In genomic region chr4:43427501-43428179, GRCm38 (mm10) we compare ENCODE assay signal across 10 mouse cellular contexts. TPM values are rescaled to one million over a fixed set of nuclear protein-coding genes. Genes with fewer than 3 reads are reported as not detected.
A peak's percentile ranks its signal among the peaks of the same experiment; 100 is the strongest.
DNase-seq lines count a peak whose midpoint lies in the region; ATAC-seq lines count a peak whose summit lies in the region.
"Had no signal": no experiment of that assay in that cellular context is flagged by ENCODE, and none has a peak within 500 bp of the region (broad histone marks: within the 10 kb centered on the region; RNA-seq: fewer than 3 reads in every experiment).

No protein-coding gene starts in this region.

- no peak overlapping the region for H3K4me3 ChIP-seq in kidney, embryonic 15.5 days (replicated peaks)
- H3K4me3 ChIP-seq in hindbrain, embryonic 12.5 days: no peak overlapping the region
- H3K4me3 ChIP-seq in neural tube, embryonic 13.5 days: no peak overlapping the region

- H3K27ac ChIP-seq in kidney, embryonic 15.5 days: no peak overlapping the region
- H3K27ac ChIP-seq in hindbrain, embryonic 12.5 days: no peak overlapping the region
- H3K27ac ChIP-seq in neural tube, embryonic 13.5 days (replicated peaks): peak overlapping the region; percentile 33; the same call in 1 of the 2 replicates
- H3K27ac ChIP-seq: macrophage had no signal

- no peak for DNase-seq in kidney, adult 8-10 months
- DNase-seq in Muller cell, postnatal 12 days (ENCODE audit: inconsistent ontology term): no peak
- DNase-seq in frontal cortex, postnatal 25 days (ENCODE audit: low spot score in 2 of 2): no peak
- no peak for DNase-seq in testis, postnatal 10 days (ENCODE audit: low spot score)
- DNase-seq: cerebellum, adult 11-12 months had no signal

- H3K36me3 ChIP-seq in kidney, embryonic 15.5 days: peaks cover 40% of the 10 kb centered on the region
- peaks cover 43% of the 10 kb centered on the region for H3K36me3 ChIP-seq in hindbrain, embryonic 12.5 days
- peaks cover 48% of the 10 kb centered on the region for H3K36me3 ChIP-seq in neural tube, embryonic 13.5 days

- peak overlapping the region; percentile 48 for H3K4me2 ChIP-seq in kidney, embryonic 15.5 days
- no peak overlapping the region; the same call in 1 of the 2 replicates for H3K4me2 ChIP-seq in hindbrain, embryonic 12.5 days (replicated peaks)
- no peak overlapping the region for H3K4me2 ChIP-seq in neural tube, embryonic 13.5 days

- H3K9ac ChIP-seq in kidney, embryonic 15.5 days: no peak overlapping the region
- peak overlapping the region; percentile 41; the same call in 1 of the 2 replicates for H3K9ac ChIP-seq in hindbrain, embryonic 12.5 days
- peak overlapping the region; percentile 36; the same call in 1 of the 2 replicates for H3K9ac ChIP-seq in neural tube, embryonic 13.5 days

- H3K9me3 ChIP-seq in kidney, embryonic 15.5 days (replicated peaks): no peaks in the 10 kb centered on the region
- no peaks in the 10 kb centered on the region for H3K9me3 ChIP-seq in hindbrain, embryonic 12.5 days (replicated peaks)
- no peaks in the 10 kb centered on the region for H3K9me3 ChIP-seq in neural tube, embryonic 13.5 days

- no peak for ATAC-seq in kidney, embryonic 15.5 days (replicated peaks; ENCODE audit: low FRiP score)
- peak; percentile 84 for ATAC-seq in activated CD4-positive, CD25-positive, alpha-beta regulatory T cell, adult 4 months
- ATAC-seq in hindbrain, embryonic 12.5 days (ENCODE audit: low FRiP score): no peak
- ATAC-seq in neural tube, embryonic 13.5 days (ENCODE audit: low read depth): no peak

- peaks cover 58% of the 10 kb centered on the region for H3K27me3 ChIP-seq in kidney, embryonic 15.5 days
- peaks cover 72% of the 10 kb centered on the region for H3K27me3 ChIP-seq in hindbrain, embryonic 12.5 days
- H3K27me3 ChIP-seq in neural tube, embryonic 13.5 days: peaks cover 48% of the 10 kb centered on the region

- WGBS in kidney, embryonic 15.5 days: 27% methylated on average over 23 of the region's 23 CpGs
- 24% methylated on average over 23 of the region's 23 CpGs for WGBS in hindbrain, embryonic 12.5 days
- WGBS in neural tube, embryonic 13.5 days: 21% methylated on average over 23 of the region's 23 CpGs

- H3K4me1 ChIP-seq in kidney, embryonic 15.5 days: peaks cover 41% of the 10 kb centered on the region
- peaks cover 30% of the 10 kb centered on the region for H3K4me1 ChIP-seq in hindbrain, embryonic 12.5 days
- H3K4me1 ChIP-seq in neural tube, embryonic 13.5 days (replicated peaks): peaks cover 40% of the 10 kb centered on the region

RNA-seq across cellular contexts. Expression of gene Fam166b, which starts 1.3 kb away (rescaled TPM):
- polyA plus RNA-seq in kidney, embryonic 15.5 days (2015; fragmentation: Nextera tagmentation; extraction: Ambion mirVana): 0.27 and 0.44 TPM in 2 replicates
- not detected for polyA plus RNA-seq in activated CD4-positive, CD25-positive, alpha-beta regulatory T cell, adult 4 months (2017; shearing (Covaris generic))
- polyA plus RNA-seq in hindbrain, embryonic 12.5 days (2016; fragmentation: Nextera tagmentation; extraction: Ambion mirVana): 1.3 TPM in 1 of 2 replicates, not detected in the other
- 0.32 and 0.59 TPM in 2 replicates for polyA plus RNA-seq in neural tube, embryonic 13.5 days (2015; fragmentation: Nextera tagmentation; extraction: Ambion mirVana)
- polyA plus RNA-seq: macrophage had no signal

RNA-seq across cellular contexts. Expression of gene Tesk1, which starts 14.1 kb away (rescaled TPM):
- 5.9 and 7.4 TPM in 2 replicates for polyA plus RNA-seq in kidney, embryonic 15.5 days (2015; fragmentation: Nextera tagmentation; extraction: Ambion mirVana)
- polyA plus RNA-seq in activated CD4-positive, CD25-positive, alpha-beta regulatory T cell, adult 4 months (2017; shearing (Covaris generic)): 1 to 10 TPM in 1 of 2 experiments, under 1 TPM in 1; 0.48 to 1.1 TPM
- polyA plus RNA-seq in hindbrain, embryonic 12.5 days (2016; fragmentation: Nextera tagmentation; extraction: Ambion mirVana): 15.7 and 16.2 TPM in 2 replicates
- polyA plus RNA-seq in neural tube, embryonic 13.5 days (2015; fragmentation: Nextera tagmentation; extraction: Ambion mirVana): 10.8 and 14.4 TPM in 2 replicates

RNA-seq across cellular contexts. Expression of gene Cd72, which starts 26.8 kb away (rescaled TPM):
- polyA plus RNA-seq in kidney, embryonic 15.5 days (2015; fragmentation: Nextera tagmentation; extraction: Ambion mirVana): 3.0 and 4.3 TPM in 2 replicates
- 10 to 100 TPM; 63.4 to 67.4 TPM for polyA plus RNA-seq in activated CD4-positive, CD25-positive, alpha-beta regulatory T cell, adult 4 months (2017; shearing (Covaris generic))
- polyA plus RNA-seq in hindbrain, embryonic 12.5 days (2016; fragmentation: Nextera tagmentation; extraction: Ambion mirVana): 2.0 and 3.8 TPM in 2 replicates
- 2.8 and 3.7 TPM in 2 replicates for polyA plus RNA-seq in neural tube, embryonic 13.5 days (2015; fragmentation: Nextera tagmentation; extraction: Ambion mirVana)

RNA-seq across cellular contexts. Expression of gene Rusc2, which starts 45.9 kb away (rescaled TPM):
- polyA plus RNA-seq in kidney, embryonic 15.5 days (2015; fragmentation: Nextera tagmentation; extraction: Ambion mirVana): 11.7 and 14.1 TPM in 2 replicates
- not detected for polyA plus RNA-seq in activated CD4-positive, CD25-positive, alpha-beta regulatory T cell, adult 4 months (2017; shearing (Covaris generic))
- 55.0 and 68.9 TPM in 2 replicates for polyA plus RNA-seq in hindbrain, embryonic 12.5 days (2016; fragmentation: Nextera tagmentation; extraction: Ambion mirVana)
- polyA plus RNA-seq in neural tube, embryonic 13.5 days (2015; fragmentation: Nextera tagmentation; extraction: Ambion mirVana): 74.5 and 79.3 TPM in 2 replicates

RNA-seq across cellular contexts. Expression of gene Sit1, which starts 55.9 kb away (rescaled TPM):
- polyA plus RNA-seq in kidney, embryonic 15.5 days (2015; fragmentation: Nextera tagmentation; extraction: Ambion mirVana): not detected in 2 replicates
- polyA plus RNA-seq in activated CD4-positive, CD25-positive, alpha-beta regulatory T cell, adult 4 months (2017; shearing (Covaris generic)): 100 to 1,000 TPM; 145 to 163 TPM
- polyA plus RNA-seq in hindbrain, embryonic 12.5 days (2016; fragmentation: Nextera tagmentation; extraction: Ambion mirVana): not detected in 2 replicates
- polyA plus RNA-seq in neural tube, embryonic 13.5 days (2015; fragmentation: Nextera tagmentation; extraction: Ambion mirVana): not detected in 2 replicates
- polyA plus RNA-seq: macrophage had no signal

Comparison
In these comparisons a context has a peak if more than half of its experiments do, and no peak if none do; other contexts are left out.
1. RNA of gene Cd72, which starts 26.8 kb away (polyA plus RNA-seq): 63.4 to 67.4 TPM in activated CD4-positive, CD25-positive, alpha-beta regulatory T cell, adult 4 months; 2.0 to 3.8 TPM in hindbrain, embryonic 12.5 days, 2.8 to 3.7 TPM in neural tube, embryonic 13.5 days and 3.0 to 4.3 TPM in kidney, embryonic 15.5 days; every median in the first group is over 10 times any median in the second.